Mouse (Mus musculus) limb, embryonic 14.5 days (tissue): ENCODE measurements around the gene Rassf2. TPM values are rescaled to one million over a fixed set of nuclear protein-coding genes. Genes with fewer than 3 reads are reported as not detected.
A peak's percentile ranks its signal among the peaks of the same experiment; 100 is the strongest.

Source experiments
- ATAC-seq: fragments of 200-750 bp; cut with Nextera tagmentation; 2 replicates; pipeline ENCODE4 v1.8.0; 2017; ENCODE audit warnings: low read depth, moderate number of reproducible peaks, moderate TSS enrichment; ENCODE audit not compliant: low FRiP score
- DNase-seq: peaks from one replicate; pipeline ENCODE4 v3.0.0-alpha.2; 2015; ENCODE audit warnings: low spot score
- H3K27ac ChIP-seq: fragments of 300-500 bp; sonication (generic); replicated peaks from 2 replicates; pipeline ENCODE4 v1.5.1; 2014; ENCODE audit warnings: low read depth, mild to moderate bottlenecking, low read length, moderate library complexity, mixed read lengths
- H3K27me3 ChIP-seq: fragments of 300-500 bp; sonication (generic); 2 replicates; pipeline ENCODE4 v1.6.1; 2014; ENCODE audit warnings: low read length, mixed read lengths; ENCODE audit not compliant: control insufficient read depth, insufficient read depth
- H3K36me3 ChIP-seq: fragments of 300-500 bp; sonication (generic); 2 replicates; pipeline ENCODE4 v1.6.1; 2014; ENCODE audit warnings: mild to moderate bottlenecking, low read length, moderate library complexity, mixed read lengths; ENCODE audit not compliant: control insufficient read depth, insufficient read depth
- H3K4me1 ChIP-seq: fragments of 300-500 bp; sonication (generic); 2 replicates; pipeline ENCODE4 v1.6.1; 2014; ENCODE audit warnings: antibody characterized with exemption, low read length, mixed read lengths; ENCODE audit not compliant: control insufficient read depth, insufficient read depth
- H3K4me2 ChIP-seq: fragments of 300-500 bp; sonication (generic); replicated peaks from 2 replicates; pipeline ENCODE4 v1.6.1; 2014; ENCODE audit warnings: low read depth, mild to moderate bottlenecking, low read length, moderate library complexity; ENCODE audit not compliant: severe bottlenecking
- H3K4me3 ChIP-seq: fragments of 300-500 bp; sonication (generic); replicated peaks from 2 replicates; pipeline ENCODE4 v1.5.1; 2014; ENCODE audit warnings: low read length
- H3K9ac ChIP-seq: fragments of 300-500 bp; sonication (generic); 2 replicates; pipeline ENCODE4 v1.6.1; 2014; ENCODE audit warnings: mild to moderate bottlenecking, low read depth, low read length, moderate library complexity; ENCODE audit not compliant: severe bottlenecking
- H3K9me3 ChIP-seq: fragments of 300-500 bp; sonication (generic); 2 replicates; pipeline ENCODE4 v1.6.1; 2016; ENCODE audit warnings: low read length; ENCODE audit not compliant: control insufficient read depth
- POLR2A ChIP-seq: fragments of 200-500 bp; IDR thresholded peaks from 2 replicates; pipeline ENCODE4 v1.8.0; 2012; ENCODE audit warnings: inconsistent platforms, mild to moderate bottlenecking, moderate library complexity, borderline replicate concordance; ENCODE audit not compliant: insufficient read depth, insufficient read length; ENCODE audit errors: extremely low read depth
- WGBS: fragments of 180-500 bp; shearing (Covaris S2); extraction: QIAGEN DNeasy Blood & Tissue Kit; methylation state at CpG from one replicate; pipeline ENCODE4 v1.1.7; 2014; 5-methylcytosine and 5-hydroxymethylcytosine counted together
- polyA plus RNA-seq, 2 experiments: library from polyadenylated mRNA; depleted of rRNA in 1 of 2; stranded (reverse) in 1 of 2; unstranded in 1 of 2; fragments of >200 nt; fragmentation: Nextera tagmentation in 1 of 2; extraction: Ambion mirVana in 1 of 2; gene quantifications; 2 replicates each; pipeline versions ENCODE4 v1.2.1 to v1.2.3; 2012 to 2014

Gene Rassf2
- polyA plus RNA-seq, 2 experiments, result 13.2 to 14.6 TPM

DNA sequence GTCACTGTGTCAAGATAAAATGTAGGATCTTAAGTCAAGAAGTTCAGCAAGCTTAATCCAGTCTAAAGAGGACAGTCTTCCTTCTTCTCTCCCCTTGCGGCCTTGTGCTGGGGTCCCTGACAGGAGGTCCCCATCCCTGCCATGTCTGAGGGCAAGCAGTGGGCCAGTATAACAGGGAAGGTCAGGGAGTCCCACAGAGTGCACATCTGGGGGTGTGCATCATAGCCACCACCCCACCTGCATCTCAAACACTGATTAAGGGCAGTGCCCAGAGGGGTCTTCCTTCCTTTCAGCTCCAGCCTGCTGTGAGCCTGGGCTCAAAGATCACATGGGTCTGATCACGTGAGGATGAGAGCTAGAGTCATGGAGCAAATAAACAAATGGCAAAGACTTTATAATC, 68.4 kb downstream of the Rassf2 start:
- H3K4me2 ChIP-seq, result no peak overlapping the region
- no peaks in the 10 kb centered on the region for H3K9me3 ChIP-seq
- no peaks in the 10 kb centered on the region for H3K36me3 ChIP-seq
- H3K4me1 ChIP-seq, result no peaks in the 10 kb centered on the region
- H3K4me3 ChIP-seq, result no peak overlapping the region
- 80% methylated on average over 2 of the region's 2 CpGs for WGBS
- no peak for DNase-seq
- TF ChIP-seq POLR2A, result no peak
- no peaks in the 10 kb centered on the region for H3K27me3 ChIP-seq
- no peak overlapping the region for H3K9ac ChIP-seq
- ATAC-seq, result no peak
- no peak overlapping the region for H3K27ac ChIP-seq

DNA sequence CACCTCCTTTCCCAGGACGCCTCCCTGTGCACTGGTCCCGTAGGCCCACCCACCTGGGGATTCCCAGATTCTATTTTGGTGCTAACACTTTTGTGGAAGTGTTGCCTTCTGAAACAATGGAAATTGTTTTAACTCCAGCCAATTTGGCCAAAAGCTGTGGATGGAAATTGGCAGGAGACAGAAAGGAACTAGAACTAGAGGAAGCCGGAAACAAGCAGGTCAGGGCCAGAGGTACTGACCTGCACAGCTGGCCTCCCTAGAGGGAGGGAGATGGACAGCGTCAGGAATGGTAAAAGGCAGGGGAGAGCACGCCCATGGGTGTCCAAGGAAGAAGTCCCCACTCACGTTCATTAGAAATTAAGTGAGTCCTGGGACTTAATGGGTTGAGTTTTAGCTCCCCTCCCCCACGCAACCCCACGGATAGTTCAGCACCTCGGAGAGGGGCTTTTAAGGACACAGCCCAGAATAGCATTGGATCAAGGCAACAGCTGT, 72.3 kb downstream of the Rassf2 start:
- H3K27me3 ChIP-seq, result peaks cover 18% of the 10 kb centered on the region; the same call in 1 of the 2 replicates
- 52% methylated on average over 9 of the region's 9 CpGs for WGBS
- no peak overlapping the region for H3K27ac ChIP-seq
- no peaks in the 10 kb centered on the region for H3K36me3 ChIP-seq
- ATAC-seq (no peak), DNase-seq (peak; percentile 29)
- TF ChIP-seq POLR2A, result no peak
- no peak overlapping the region for H3K4me2 ChIP-seq
- H3K4me1 ChIP-seq, result no peaks in the 10 kb centered on the region; the same call in 1 of the 2 replicates
- no peak overlapping the region for H3K9ac ChIP-seq
- no peak overlapping the region for H3K4me3 ChIP-seq
- no peaks in the 10 kb centered on the region for H3K9me3 ChIP-seq

DNA sequence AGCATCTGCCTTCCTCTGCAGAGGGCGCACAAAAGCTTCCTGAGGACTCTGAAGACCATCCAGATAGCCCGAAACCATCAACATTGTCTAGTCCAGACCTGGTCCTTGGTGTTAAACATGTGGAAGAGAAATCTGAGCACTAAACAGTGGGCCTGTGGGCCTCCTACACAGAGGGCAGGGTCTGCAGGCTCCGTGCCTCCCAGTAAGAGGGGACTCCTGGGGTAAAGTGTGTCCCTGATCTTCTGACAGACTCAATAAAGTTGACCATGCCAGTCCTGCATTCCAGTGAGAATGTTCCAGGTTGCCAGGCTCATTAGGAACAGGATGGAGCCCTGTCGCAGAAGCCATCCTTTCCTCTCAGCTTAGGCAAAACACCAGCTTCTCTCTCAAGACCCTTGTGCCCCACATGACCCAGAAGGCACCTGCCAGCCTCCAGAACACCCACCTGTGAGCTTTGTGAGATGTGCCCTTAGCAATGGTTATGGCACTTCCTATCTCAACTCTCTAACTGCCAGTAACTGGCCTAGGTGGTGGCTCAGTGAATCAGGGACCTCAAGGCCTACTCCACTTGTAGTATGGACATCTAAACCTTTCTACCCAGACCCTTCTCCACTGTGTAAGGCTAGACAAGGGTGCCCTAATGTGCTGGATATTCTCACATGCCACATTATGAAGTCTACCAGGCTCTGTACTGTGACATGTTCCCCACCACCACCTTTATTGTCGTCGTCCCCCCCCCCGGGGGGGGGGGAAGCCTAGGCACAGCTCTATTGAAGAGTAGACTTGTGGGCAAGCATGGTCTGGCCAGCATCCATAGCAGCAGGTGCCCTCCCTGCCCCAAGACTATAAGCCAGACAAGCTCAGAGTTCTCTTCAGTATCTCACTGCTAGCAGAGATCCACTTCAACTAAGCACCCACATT, 73.5 kb downstream of the Rassf2 start:
- Histone ChIP-seq H3K9me3 (no peaks in the 10 kb centered on the region), H3K27ac (no peak overlapping the region), H3K36me3 (no peaks in the 10 kb centered on the region), H3K4me1 (no peaks in the 10 kb centered on the region; the same call in 1 of the 2 replicates), H3K4me3 (no peak overlapping the region), H3K27me3 (peaks cover 18% of the 10 kb centered on the region; the same call in 1 of the 2 replicates), H3K4me2 (no peak overlapping the region), H3K9ac (no peak overlapping the region)
- no peak for ATAC-seq
- no peak for TF ChIP-seq POLR2A
- 78% methylated on average over 7 of the region's 7 CpGs for WGBS
- DNase-seq, result no peak

DNA sequence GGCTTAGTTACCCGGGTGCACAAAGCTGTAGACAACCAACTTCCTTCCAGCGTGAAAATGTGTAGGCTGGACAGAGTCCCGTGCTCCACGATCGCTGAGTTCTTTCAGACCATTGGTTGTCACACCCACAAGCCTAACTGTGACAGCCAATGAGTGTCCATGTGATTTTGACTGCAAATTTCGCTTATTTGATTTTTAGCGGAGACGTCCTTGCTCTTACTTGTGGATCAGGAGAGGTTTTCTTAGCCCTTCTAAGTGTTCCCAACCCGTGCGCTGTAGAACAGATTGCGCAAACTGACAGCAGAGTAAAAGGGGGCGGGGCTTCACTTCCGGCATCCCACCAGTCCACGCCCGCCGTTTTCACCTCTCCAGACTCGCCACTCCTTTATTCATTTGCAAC, 74.8 kb downstream of the Rassf2 start:
- Histone ChIP-seq H3K4me2 (peak overlapping the region; percentile 51), H3K4me3 (peak overlapping the region; percentile 24), H3K27me3 (peaks cover 18% of the 10 kb centered on the region; the same call in 1 of the 2 replicates), H3K4me1 (peaks cover 3% of the 10 kb centered on the region; the same call in 1 of the 2 replicates), H3K9me3 (no peaks in the 10 kb centered on the region), H3K36me3 (no peaks in the 10 kb centered on the region), H3K27ac (no peak overlapping the region), H3K9ac (no peak overlapping the region)
- 6% methylated on average over 17 of the region's 17 CpGs for WGBS
- DNase-seq, result peak; percentile 25
- peak; percentile 66; the same call in 1 of the 2 replicates for ATAC-seq
- TF ChIP-seq POLR2A, result no peak

DNA sequence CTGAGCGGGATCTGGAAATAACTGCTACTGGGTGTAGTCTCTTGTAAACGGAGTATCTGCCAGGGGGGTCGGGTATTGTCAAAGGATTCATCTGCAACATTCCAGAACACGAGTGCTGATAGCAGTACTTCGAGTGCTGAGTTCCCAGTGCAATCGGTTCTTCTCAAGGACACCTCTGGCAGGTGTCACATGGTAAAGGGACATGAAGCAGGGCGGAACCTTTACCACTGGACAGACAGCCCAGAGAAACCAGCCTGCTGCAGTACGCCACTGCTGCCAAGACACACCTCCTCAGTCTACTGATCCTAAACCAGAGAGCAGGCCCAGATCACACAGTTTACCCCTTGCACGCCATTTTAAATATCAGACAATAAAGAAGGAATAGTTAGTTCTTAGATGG, 75.2 kb downstream of the Rassf2 start:
- Histone ChIP-seq H3K27me3 (peaks cover 18% of the 10 kb centered on the region; the same call in 1 of the 2 replicates), H3K27ac (no peak overlapping the region), H3K9ac (no peak overlapping the region), H3K4me1 (peaks cover 3% of the 10 kb centered on the region; the same call in 1 of the 2 replicates), H3K36me3 (no peaks in the 10 kb centered on the region), H3K9me3 (no peaks in the 10 kb centered on the region), H3K4me3 (peak overlapping the region; percentile 24), H3K4me2 (peak overlapping the region; percentile 51)
- no peak for DNase-seq
- WGBS, result 58% methylated on average over 9 of the region's 9 CpGs
- ATAC-seq, result no peak
- TF ChIP-seq POLR2A, result no peak
